Mouse (Mus musculus): Measurements from ENCODE around the gene Snapc3. TPM values are rescaled to one million over a fixed set of nuclear protein-coding genes. Genes with fewer than 3 reads are reported as not detected.

The Snapc3 gene
- polyA plus RNA-seq, 1 experiment from 2014 or later = 43.1 TPM

- Histone ChIP-seq H3K4me1 (ENCODE audit: control insufficient read depth, insufficient read depth, low read length) (no peaks in the 10 kb centered on the region), H3K36me3 (ENCODE audit: control insufficient read depth, insufficient read depth, low read length) (peaks cover 66% of the 10 kb centered on the region), H3K9ac (ENCODE audit: low read depth, low read length) (no peak overlapping the region), H3K4me3 (ENCODE audit: low read depth, low read length) (no peak overlapping the region), H3K9me3 (ENCODE audit: control insufficient read depth, low read length) (no peaks in the 10 kb centered on the region), H3K27ac (replicated peaks; ENCODE audit: low read depth, low read length) (no peak overlapping the region), H3K4me2 (ENCODE audit: low read depth, low read length) (no peak overlapping the region), H3K27me3 (replicated peaks; ENCODE audit: control insufficient read depth, insufficient read depth, low read length) (no peaks in the 10 kb centered on the region)
- ATAC-seq (ENCODE audit: low read depth) (no peak), DNase-seq (ENCODE audit: low spot score) (no peak)
- 92% methylated on average over 4 of the region's 4 CpGs for WGBS
Measured at GRCm38 (mm10) chr4:83450785-83451184, 33.3 kb downstream of the Snapc3 start.

GRCm38 (mm10) chr4:83460106-83460505, 42.6 kb downstream of the Snapc3 start:
- Histone ChIP-seq H3K4me2 (ENCODE audit: low read depth, low read length) (no peak overlapping the region), H3K9me3 (ENCODE audit: control insufficient read depth, low read length) (no peaks in the 10 kb centered on the region), H3K4me3 (ENCODE audit: low read depth, low read length) (no peak overlapping the region), H3K36me3 (ENCODE audit: control insufficient read depth, insufficient read depth, low read length) (peaks cover 80% of the 10 kb centered on the region), H3K9ac (ENCODE audit: low read depth, low read length) (no peak overlapping the region), H3K4me1 (ENCODE audit: control insufficient read depth, insufficient read depth, low read length) (no peaks in the 10 kb centered on the region), H3K27me3 (replicated peaks; ENCODE audit: control insufficient read depth, insufficient read depth, low read length) (no peaks in the 10 kb centered on the region), H3K27ac (replicated peaks; ENCODE audit: low read depth, low read length) (no peak overlapping the region)
- no peak for ATAC-seq (ENCODE audit: low read depth)
- 90% methylated on average over 5 of the region's 5 CpGs for WGBS
- DNase-seq (ENCODE audit: low spot score) = no peak

GRCm38 (mm10) chr4:83464827-83465226, 47.3 kb downstream of the Snapc3 start:
- Histone ChIP-seq H3K27ac (replicated peaks; ENCODE audit: low read depth, low read length) (no peak overlapping the region), H3K9ac (ENCODE audit: low read depth, low read length) (no peak overlapping the region), H3K4me1 (ENCODE audit: control insufficient read depth, insufficient read depth, low read length) (no peaks in the 10 kb centered on the region), H3K36me3 (ENCODE audit: control insufficient read depth, insufficient read depth, low read length) (peaks cover 78% of the 10 kb centered on the region), H3K4me2 (ENCODE audit: low read depth, low read length) (no peak overlapping the region), H3K27me3 (replicated peaks; ENCODE audit: control insufficient read depth, insufficient read depth, low read length) (no peaks in the 10 kb centered on the region), H3K9me3 (ENCODE audit: control insufficient read depth, low read length) (no peaks in the 10 kb centered on the region), H3K4me3 (ENCODE audit: low read depth, low read length) (no peak overlapping the region)
- WGBS = 96% methylated on average over 7 of the region's 7 CpGs
- ATAC-seq (ENCODE audit: low read depth) (no peak), DNase-seq (ENCODE audit: low spot score) (no peak)

GRCm38 (mm10) chr4:83467615-83468014, 50.1 kb downstream of the Snapc3 start:
- no peak overlapping the region for H3K9ac ChIP-seq (ENCODE audit: low read depth, low read length)
- DNase-seq (ENCODE audit: low spot score) = no peak
- H3K36me3 ChIP-seq (ENCODE audit: control insufficient read depth, insufficient read depth, low read length) = peaks cover 88% of the 10 kb centered on the region
- no peaks in the 10 kb centered on the region for H3K9me3 ChIP-seq (ENCODE audit: control insufficient read depth, low read length)
- H3K4me2 ChIP-seq (ENCODE audit: low read depth, low read length) = no peak overlapping the region
- 92% methylated on average over 7 of the region's 7 CpGs for WGBS
- no peak overlapping the region for H3K27ac ChIP-seq (replicated peaks; ENCODE audit: low read depth, low read length)
- ATAC-seq (ENCODE audit: low read depth) = no peak
- no peaks in the 10 kb centered on the region for H3K27me3 ChIP-seq (replicated peaks; ENCODE audit: control insufficient read depth, insufficient read depth, low read length)
- H3K4me1 ChIP-seq (ENCODE audit: control insufficient read depth, insufficient read depth, low read length) = no peaks in the 10 kb centered on the region
- no peak overlapping the region for H3K4me3 ChIP-seq (ENCODE audit: low read depth, low read length)

- H3K9me3 ChIP-seq (ENCODE audit: control insufficient read depth, low read length) = no peaks in the 10 kb centered on the region
- no peak overlapping the region for H3K9ac ChIP-seq (ENCODE audit: low read depth, low read length)
- no peak overlapping the region for H3K4me2 ChIP-seq (ENCODE audit: low read depth, low read length)
- H3K4me1 ChIP-seq (ENCODE audit: control insufficient read depth, insufficient read depth, low read length) = no peaks in the 10 kb centered on the region
- H3K36me3 ChIP-seq (ENCODE audit: control insufficient read depth, insufficient read depth, low read length) = peaks cover 88% of the 10 kb centered on the region
- WGBS = 87% methylated on average over 3 of the region's 3 CpGs
- no peak overlapping the region for H3K4me3 ChIP-seq (ENCODE audit: low read depth, low read length)
- H3K27ac ChIP-seq (replicated peaks; ENCODE audit: low read depth, low read length) = no peak overlapping the region
- no peaks in the 10 kb centered on the region for H3K27me3 ChIP-seq (replicated peaks; ENCODE audit: control insufficient read depth, insufficient read depth, low read length)
- DNase-seq (ENCODE audit: low spot score) (no peak), ATAC-seq (ENCODE audit: low read depth) (no peak)
Measured at GRCm38 (mm10) chr4:83468208-83468607, 50.7 kb downstream of the Snapc3 start.

GRCm38 (mm10) chr4:83485250-83485649, 67.7 kb downstream of the Snapc3 start:
- peaks cover 11% of the 10 kb centered on the region; the same call in 1 of the 2 replicates for H3K4me1 ChIP-seq (ENCODE audit: control insufficient read depth, insufficient read depth, low read length)
- peak overlapping the region; percentile 89 for H3K9ac ChIP-seq (ENCODE audit: low read depth, low read length)
- no peaks in the 10 kb centered on the region for H3K27me3 ChIP-seq (replicated peaks; ENCODE audit: control insufficient read depth, insufficient read depth, low read length)
- peak overlapping the region; percentile 97 for H3K4me3 ChIP-seq (ENCODE audit: low read depth, low read length)
- H3K4me2 ChIP-seq (ENCODE audit: low read depth, low read length) = peak overlapping the region; percentile 84
- no peaks in the 10 kb centered on the region for H3K9me3 ChIP-seq (ENCODE audit: control insufficient read depth, low read length)
- ATAC-seq (ENCODE audit: low read depth) (no peak), DNase-seq (ENCODE audit: low spot score) (no peak)
- H3K36me3 ChIP-seq (ENCODE audit: control insufficient read depth, insufficient read depth, low read length) = peaks cover 38% of the 10 kb centered on the region
- H3K27ac ChIP-seq (replicated peaks; ENCODE audit: low read depth, low read length) = peak overlapping the region; percentile 99; the same call in 1 of the 2 replicates
- 17% methylated on average over 12 of the region's 12 CpGs for WGBS

- WGBS = 0% methylated on average over 12 of the region's 40 CpGs
- peak overlapping the region; percentile 89 for H3K9ac ChIP-seq (ENCODE audit: low read depth, low read length)
- ATAC-seq (ENCODE audit: low read depth) = peak; percentile 75
- peak overlapping the region; percentile 97 for H3K4me3 ChIP-seq (ENCODE audit: low read depth, low read length)
- H3K27ac ChIP-seq (replicated peaks; ENCODE audit: low read depth, low read length) = peak overlapping the region; percentile 99
- no peaks in the 10 kb centered on the region for H3K27me3 ChIP-seq (replicated peaks; ENCODE audit: control insufficient read depth, insufficient read depth, low read length)
- peaks cover 11% of the 10 kb centered on the region; the same call in 1 of the 2 replicates for H3K4me1 ChIP-seq (ENCODE audit: control insufficient read depth, insufficient read depth, low read length)
- no peaks in the 10 kb centered on the region for H3K9me3 ChIP-seq (ENCODE audit: control insufficient read depth, low read length)
- peak; percentile 96 for DNase-seq (ENCODE audit: low spot score)
- peaks cover 35% of the 10 kb centered on the region for H3K36me3 ChIP-seq (ENCODE audit: control insufficient read depth, insufficient read depth, low read length)
- H3K4me2 ChIP-seq (ENCODE audit: low read depth, low read length) = peak overlapping the region; percentile 84
Measured at GRCm38 (mm10) chr4:83485735-83486116, 68.2 kb downstream of the Snapc3 start.

GRCm38 (mm10) chr4:83486117-83486901, 68.8 kb downstream of the Snapc3 start, which contains the start of gene Psip1:
Gene Psip1 (minus strand): TSS chr4:83486459.
- peak; percentile 90 for DNase-seq (ENCODE audit: low spot score)
- Histone ChIP-seq H3K27me3 (replicated peaks; ENCODE audit: control insufficient read depth, insufficient read depth, low read length) (no peaks in the 10 kb centered on the region), H3K36me3 (ENCODE audit: control insufficient read depth, insufficient read depth, low read length) (peaks cover 29% of the 10 kb centered on the region), H3K4me2 (ENCODE audit: low read depth, low read length) (peak within 1 kb of the TSS; percentile 84), H3K9me3 (ENCODE audit: control insufficient read depth, low read length) (no peaks in the 10 kb centered on the region), H3K4me1 (ENCODE audit: control insufficient read depth, insufficient read depth, low read length) (peaks cover 11% of the 10 kb centered on the region; the same call in 1 of the 2 replicates), H3K27ac (replicated peaks; ENCODE audit: low read depth, low read length) (peak within 1 kb of the TSS; percentile 99), H3K4me3 (ENCODE audit: low read depth, low read length) (peak within 1 kb of the TSS; percentile 97), H3K9ac (ENCODE audit: low read depth, low read length) (peak within 1 kb of the TSS; percentile 89)
- 0% methylated on average over 27 of the region's 86 CpGs for WGBS
- peak; percentile 95 for ATAC-seq (ENCODE audit: low read depth)

Measured in embryonic facial prominence, embryonic 14.5 days (tissue).